Mouse (Mus musculus): ENCODE data around the gene Cd48.

GRCm38 (mm10) chr1:171652734-171653133 is 29.1 kb upstream of the Cd48 start, which contains the start of gene Slamf7:
- no peak for TF ChIP-seq MYOG (IDR thresholded peaks at IDR 0.05; ENCODE audit: control insufficient read depth in 1 of 3, insufficient read depth in 1 of 3, insufficient read length in 2 of 3, low read depth in 2 of 3)
- no peak for TF ChIP-seq MYOD1 (IDR thresholded peaks at IDR 0.05; ENCODE audit: control insufficient read depth in 1 of 3, insufficient read length in 2 of 3, low read depth in 2 of 3)
- no peak for TF ChIP-seq POLR2A (IDR thresholded peaks at IDR 0.05; ENCODE audit: insufficient read length, low read depth)
- TF ChIP-seq E2F4 (IDR thresholded peaks at IDR 0.05; ENCODE audit: insufficient read depth): no peak
- TF ChIP-seq POLR2AphosphoS2 (IDR thresholded peaks at IDR 0.05; ENCODE audit: insufficient read length, low read depth): no peak
- TF ChIP-seq REST (IDR thresholded peaks at IDR 0.05; ENCODE audit: insufficient read depth, insufficient read length): no peak
- no peak for TF ChIP-seq TCF12 (IDR thresholded peaks at IDR 0.05; ENCODE audit: insufficient read depth, poor library complexity, severe bottlenecking)
- no peak for TF ChIP-seq SRF (IDR thresholded peaks at IDR 0.05; ENCODE audit: control insufficient read depth, insufficient read length, low read depth)
- no peak for TF ChIP-seq MAX (IDR thresholded peaks at IDR 0.05; ENCODE audit: low read depth)
- TF ChIP-seq TCF3 (IDR thresholded peaks at IDR 0.05; ENCODE audit: insufficient read length, low read depth): no peak
- no peak for TF ChIP-seq USF1 (IDR thresholded peaks at IDR 0.05; ENCODE audit: low read depth)

All from myocyte (in vitro differentiated cells).